Mouse (Mus musculus) retina, adult 2 months (tissue): ENCODE data around the gene Qrich1.
A peak's percentile ranks its signal among the peaks of the same experiment; 100 is the strongest.
"Not testable (repeated sequence)": the region's sequence is repeated elsewhere in the genome, so short reads cannot be mapped to it uniquely, and the experiment has no call there.

Experiments used
- DNase-seq: peaks from one replicate; pipeline ENCODE4 v3.0.0-alpha.2; 2012; ENCODE audit warnings: low read depth, low spot score

The Qrich1 gene

DNA sequence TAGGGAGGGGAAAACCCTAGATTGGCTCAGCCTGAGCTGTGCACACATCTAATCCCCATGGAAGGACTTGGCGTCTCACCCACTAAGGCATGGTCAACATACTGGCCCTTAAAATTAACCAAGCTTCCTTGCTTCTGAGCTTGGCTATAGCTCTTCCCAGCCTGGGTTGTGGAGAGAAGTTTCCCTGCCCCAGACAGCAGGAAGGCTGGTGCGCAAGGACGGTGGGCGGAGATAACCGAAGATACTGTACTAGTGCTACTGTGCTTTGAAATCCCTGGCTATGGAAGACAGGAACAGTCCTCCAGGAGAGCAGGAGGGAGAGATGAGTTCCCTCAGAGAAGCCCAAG, 62.7 kb downstream of the Qrich1 start:
- no peak for DNase-seq

DNA sequence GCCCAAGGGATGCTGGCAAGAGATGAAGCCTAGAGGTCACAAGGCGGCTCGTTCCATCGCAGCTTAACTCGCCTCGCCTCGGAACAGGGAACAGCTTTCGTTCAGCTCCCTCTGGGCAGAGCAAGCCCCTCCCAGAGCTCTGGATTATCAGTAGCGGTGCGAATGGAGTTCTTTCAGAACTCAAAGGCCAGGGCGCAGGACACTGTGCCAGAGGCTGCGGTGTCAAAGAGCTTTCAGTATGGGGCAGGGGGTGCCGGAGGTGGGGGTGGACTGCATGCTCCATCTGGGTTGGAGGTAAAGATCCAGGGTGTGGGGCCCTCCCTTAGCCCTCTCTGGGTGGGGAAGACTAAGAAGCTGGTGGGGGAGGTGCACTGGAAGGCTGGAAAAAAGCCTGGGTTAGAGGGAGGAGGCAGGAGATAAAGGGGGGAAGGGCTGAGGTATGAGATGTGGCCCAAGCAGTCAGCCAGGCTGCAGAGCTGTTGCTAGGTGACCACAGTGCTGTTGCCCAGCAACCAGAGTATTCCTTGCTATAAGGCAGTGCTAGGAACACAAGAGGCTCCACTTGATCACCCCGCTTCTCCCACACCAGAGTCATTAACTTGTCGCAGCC, 71.1 kb downstream of the Qrich1 start:
- peak; percentile 71 for DNase-seq

DNA sequence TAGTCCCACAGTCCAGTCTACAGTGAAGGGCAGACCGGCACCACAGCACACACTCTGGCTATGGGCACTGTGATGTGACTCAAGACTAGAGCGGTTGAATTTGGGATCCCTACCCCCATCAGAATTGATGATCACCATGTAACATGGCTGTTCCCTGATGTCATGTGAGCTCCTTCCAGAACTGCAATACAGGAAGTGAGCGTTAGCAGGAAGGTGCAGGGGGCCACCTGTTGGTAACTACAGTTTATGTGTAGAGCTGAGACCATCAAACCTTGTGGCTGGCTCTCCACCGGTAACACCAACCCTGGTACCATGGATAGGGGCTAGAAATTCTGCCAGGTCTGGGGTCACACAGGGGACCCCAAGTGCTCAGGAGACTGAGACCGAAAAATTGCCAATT, 72.6 kb downstream of the Qrich1 start:
- no peak for DNase-seq

DNA sequence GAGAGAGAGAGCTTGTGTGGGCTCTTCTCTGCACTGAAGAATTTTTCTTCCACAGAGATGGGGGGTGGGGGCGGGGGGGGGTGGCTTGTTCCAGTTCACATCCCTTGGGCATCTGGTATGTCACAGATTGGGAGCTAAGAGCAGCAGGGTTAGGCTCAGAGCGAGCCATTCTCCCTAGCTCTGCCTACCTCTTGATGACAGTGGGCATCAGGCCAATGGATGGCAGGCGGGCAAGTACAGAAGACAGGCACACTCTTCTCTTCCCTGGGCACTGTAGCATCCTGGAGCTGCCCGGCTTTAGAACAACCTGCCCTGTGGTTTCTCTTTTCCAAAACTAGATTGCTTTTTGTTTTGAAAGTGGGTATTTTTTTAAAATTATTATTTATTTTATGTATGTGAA, 74.9 kb downstream of the Qrich1 start:
- no peak for DNase-seq

GRCm38 (mm10) chr9:108594354-108594753, 77.7 kb downstream of the Qrich1 start:
- no peak for DNase-seq

GRCm38 (mm10) chr9:108596998-108597764, 80.6 kb downstream of the Qrich1 start, which contains the start of gene P4htm:
TSS of gene P4htm (minus strand) at chr9:108597667.
- DNase-seq, result peak; percentile 58

DNA sequence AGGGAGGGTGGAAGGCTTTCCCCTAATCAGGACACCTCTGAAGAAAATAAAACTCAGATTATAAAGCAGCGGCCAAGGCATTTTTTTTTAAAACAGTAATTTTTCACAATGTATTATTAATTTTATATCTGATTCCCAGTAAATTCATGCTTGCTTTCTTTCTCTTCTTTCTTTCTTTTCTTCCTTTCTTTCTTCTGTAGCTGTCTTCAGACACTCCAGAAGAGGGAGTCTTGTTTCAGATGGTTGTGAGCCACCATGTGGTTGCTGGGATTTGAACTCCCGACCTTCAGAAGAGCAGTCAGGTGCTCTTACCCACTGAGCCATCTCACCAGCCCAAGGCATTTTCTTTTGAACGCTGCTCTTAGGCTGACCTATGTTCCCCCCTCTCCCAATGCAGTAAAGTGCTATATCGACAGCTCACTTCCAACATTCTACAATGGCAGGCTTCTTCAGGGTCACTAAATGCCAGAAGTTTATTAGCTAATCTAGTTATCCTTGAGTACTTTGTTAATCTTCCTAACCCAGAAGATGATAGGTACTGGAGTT, 82.5 kb downstream of the Qrich1 start:
- no peak for DNase-seq

GRCm38 (mm10) chr9:108600011-108600410, 83.4 kb downstream of the Qrich1 start:
- DNase-seq, result no peak

DNA sequence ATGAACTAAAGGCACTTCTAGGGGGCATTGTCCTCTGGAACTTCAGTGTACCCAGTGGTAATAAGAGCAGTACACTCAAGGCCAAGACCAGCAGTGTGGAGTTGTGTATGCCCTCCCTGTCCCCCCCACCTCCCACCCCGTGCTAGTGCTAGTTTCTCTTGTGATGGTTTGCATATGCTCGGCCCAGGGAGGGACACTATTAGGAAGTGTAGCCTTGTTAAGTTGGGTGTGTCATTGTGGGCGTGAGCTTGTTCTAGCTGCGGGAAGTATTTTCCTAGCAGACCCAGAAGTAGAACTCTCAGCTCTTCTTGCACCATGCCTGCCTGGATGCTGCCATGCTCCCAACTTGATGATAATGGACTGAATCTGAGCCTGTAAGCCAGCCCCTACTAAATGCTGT, 85.4 kb downstream of the Qrich1 start:
- no peak for DNase-seq

GRCm38 (mm10) chr9:108607929-108608328, 91.3 kb downstream of the Qrich1 start:
- DNase-seq, result not testable (repeated sequence)

- DNase-seq, result no peak
These were observed 92.3 kb downstream of the Qrich1 start for GRCm38 (mm10) chr9:108608889-108609288.
